Mouse (Mus musculus) frontal cortex, postnatal 14 days (tissue): ENCODE measurements around the gene Vmn2r50.
"Not testable (repeated sequence)": the region's sequence is repeated elsewhere in the genome, so short reads cannot be mapped to it uniquely, and the experiment has no call there.

ENCODE experiments used
- DNase-seq, 2 experiments: peaks; one replicate each; pipeline ENCODE4 v3.0.0; 2022; ENCODE audit warnings: low spot score in 2 of 2

The Vmn2r50 gene

GRCm38 (mm10) chr7:10053196-10053595, at the start of gene Vmn2r50:
Vmn2r50 (minus strand) TSS chr7:10053296.
- not testable (repeated sequence) for DNase-seq

- DNase-seq = not testable (repeated sequence)
Measured at GRCm38 (mm10) chr7:9992157-9992556, 60.9 kb downstream of the Vmn2r50 start, which contains the start of gene Vmn2r49. Vmn2r49 (minus strand) TSS chr7:9992257.
